Mouse (Mus musculus) liver, postnatal 0 days (tissue): ENCODE measurements around the gene Dph2.

Experiments used
- CTCF ChIP-seq: sonication (generic); IDR thresholded peaks from 2 replicates; pipeline ENCODE4 v1.5.1; 2016; ENCODE audit warnings: antibody characterized with exemption, low read depth
- EP300 ChIP-seq: IDR thresholded peaks from 2 replicates; pipeline ENCODE4 v1.6.1; 2016; ENCODE audit warnings: antibody characterized with exemption, low read depth, mild to moderate bottlenecking

- no peak for TF ChIP-seq EP300
- TF ChIP-seq CTCF = no peak
These were observed 21.4 kb downstream of the Dph2 start for GRCm38 (mm10) chr4:117870437-117870836.
